Mouse (Mus musculus): ENCODE measurements around the gene L3mbtl2.

GRCm38 (mm10) chr15:81702306-81703093, 38.8 kb downstream of the L3mbtl2 start:
- TF ChIP-seq SRF (IDR thresholded peaks at IDR 0.05; ENCODE audit: control insufficient read depth, insufficient read length, low read depth) (no peak), REST (IDR thresholded peaks at IDR 0.05; ENCODE audit: insufficient read depth, insufficient read length) (no peak), MAX (IDR thresholded peaks at IDR 0.05; ENCODE audit: low read depth) (no peak), MYOG (IDR thresholded peaks at IDR 0.05; ENCODE audit: control insufficient read depth in 1 of 3, insufficient read depth in 1 of 3, insufficient read length in 2 of 3, low read depth in 2 of 3) (no peak), POLR2A (IDR thresholded peaks at IDR 0.05; ENCODE audit: insufficient read length, low read depth) (no peak), E2F4 (IDR thresholded peaks at IDR 0.05; ENCODE audit: insufficient read depth) (no peak), USF1 (IDR thresholded peaks at IDR 0.05; ENCODE audit: low read depth) (no peak), TCF12 (IDR thresholded peaks at IDR 0.05; ENCODE audit: insufficient read depth, poor library complexity, severe bottlenecking) (no peak), CEBPB (IDR thresholded peaks at IDR 0.05; ENCODE audit: insufficient read depth, poor library complexity, severe bottlenecking) (no peak), MYOD1 (IDR thresholded peaks at IDR 0.05; ENCODE audit: control insufficient read depth in 1 of 3, insufficient read length in 2 of 3, low read depth in 2 of 3) (no peak), TCF3 (IDR thresholded peaks at IDR 0.05; ENCODE audit: insufficient read length, low read depth) (no peak)

Measured in myocyte (in vitro differentiated cells).